Mouse (Mus musculus): Measurements from ENCODE around the gene Yaf2. TPM values are rescaled to one million over a fixed set of nuclear protein-coding genes. Genes with fewer than 3 reads are reported as not detected.
A peak's percentile ranks its signal among the peaks of the same experiment; 100 is the strongest.

Yaf2 gene
- polyA plus RNA-seq, 1 experiment from 2014 or later, result 44.7 TPM

DNA sequence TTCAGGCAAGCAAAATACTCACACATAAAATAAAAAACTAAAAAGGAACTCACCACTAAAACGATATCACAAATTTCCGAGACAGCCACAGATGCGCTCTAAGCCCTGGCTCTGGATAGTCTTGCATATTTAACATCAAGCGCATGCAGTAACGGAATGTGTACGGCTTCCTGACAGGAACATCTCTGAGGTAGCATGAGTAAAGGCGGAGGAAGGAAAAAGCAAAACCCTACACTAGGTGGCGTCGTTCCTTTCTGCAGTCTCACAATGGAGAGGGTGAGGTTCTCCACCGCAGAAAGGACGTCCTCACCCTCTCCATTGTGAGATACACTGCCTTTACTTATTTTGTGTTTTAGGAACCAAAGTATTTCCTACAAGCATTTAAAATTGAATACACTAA is 53.4 kb downstream of the Yaf2 start:
- H3K4me1 ChIP-seq (replicated peaks; ENCODE audit: control insufficient read depth, insufficient read depth), result no peaks in the 10 kb centered on the region
- no peak overlapping the region for H3K4me2 ChIP-seq (replicated peaks; ENCODE audit: low read depth)
- H3K27ac ChIP-seq (replicated peaks), result no peak overlapping the region
- DNase-seq (ENCODE audit: low spot score) (peak; percentile 27), ATAC-seq (ENCODE audit: low FRiP score, low TSS enrichment) (no peak)
- WGBS, result 72% methylated on average over 11 of the region's 11 CpGs
- peaks cover 2% of the 10 kb centered on the region; the same call in 1 of the 2 replicates for H3K36me3 ChIP-seq (ENCODE audit: control insufficient read depth, insufficient read depth, low read length)
- H3K4me3 ChIP-seq (ENCODE audit: low read depth, low read length), result no peak overlapping the region
- H3K27me3 ChIP-seq (ENCODE audit: control insufficient read depth, insufficient read depth, low read length), result no peaks in the 10 kb centered on the region
- TF ChIP-seq EP300 (optimal IDR thresholded peaks at IDR 0.05) (no peak), CTCF (IDR thresholded peaks at IDR 0.05; ENCODE audit: low read depth) (peak; percentile 70)
- H3K9me3 ChIP-seq (ENCODE audit: control insufficient read depth, low read length), result no peaks in the 10 kb centered on the region
- H3K9ac ChIP-seq (ENCODE audit: low read length), result no peak overlapping the region

- Histone ChIP-seq H3K4me3 (ENCODE audit: low read depth, low read length) (peak overlapping the region; percentile 54), H3K9ac (ENCODE audit: low read length) (peak overlapping the region; percentile 68)
- DNase-seq (ENCODE audit: low spot score), result no peak
Measured at GRCm38 (mm10) chr15:93276276-93276675, 60.5 kb downstream of the Yaf2 start.

GRCm38 (mm10) chr15:93275623-93276022 is 61.1 kb downstream of the Yaf2 start:
- H3K36me3 ChIP-seq (ENCODE audit: control insufficient read depth, insufficient read depth, low read length), result no peaks in the 10 kb centered on the region
- TF ChIP-seq EP300 (optimal IDR thresholded peaks at IDR 0.05), result no peak
- peak; percentile 30 for TF ChIP-seq CTCF (IDR thresholded peaks at IDR 0.05; ENCODE audit: low read depth)
- peak overlapping the region; percentile 68 for H3K9ac ChIP-seq (ENCODE audit: low read length)
- 0% methylated on average over 21 of the region's 21 CpGs for WGBS
- peak overlapping the region; percentile 84 for H3K27ac ChIP-seq (replicated peaks)
- no peaks in the 10 kb centered on the region for H3K9me3 ChIP-seq (ENCODE audit: control insufficient read depth, low read length)
- peak overlapping the region; percentile 87 for H3K4me2 ChIP-seq (replicated peaks; ENCODE audit: low read depth)
- peak overlapping the region; percentile 54 for H3K4me3 ChIP-seq (ENCODE audit: low read depth, low read length)
- peak; percentile 33 for ATAC-seq (ENCODE audit: low FRiP score, low TSS enrichment)
- H3K4me1 ChIP-seq (replicated peaks; ENCODE audit: control insufficient read depth, insufficient read depth), result peaks cover 4% of the 10 kb centered on the region; the same call in 1 of the 2 replicates
- no peaks in the 10 kb centered on the region for H3K27me3 ChIP-seq (ENCODE audit: control insufficient read depth, insufficient read depth, low read length)
- peak; percentile 54 for DNase-seq (ENCODE audit: low spot score)

More at GRCm38 (mm10) chr15:93276276-93276675, 60.5 kb downstream of the Yaf2 start:
- no peak for ATAC-seq (ENCODE audit: low FRiP score, low TSS enrichment)
- peaks cover 4% of the 10 kb centered on the region; the same call in 1 of the 2 replicates for H3K4me1 ChIP-seq (replicated peaks; ENCODE audit: control insufficient read depth, insufficient read depth)
- TF ChIP-seq EP300 (optimal IDR thresholded peaks at IDR 0.05) (no peak), CTCF (IDR thresholded peaks at IDR 0.05; ENCODE audit: low read depth) (no peak)
- H3K27ac ChIP-seq (replicated peaks), result no peak overlapping the region; the same call in 1 of the 2 replicates
- 4% methylated on average over 14 of the region's 14 CpGs for WGBS
- no peaks in the 10 kb centered on the region for H3K36me3 ChIP-seq (ENCODE audit: control insufficient read depth, insufficient read depth, low read length)
- no peaks in the 10 kb centered on the region for H3K9me3 ChIP-seq (ENCODE audit: control insufficient read depth, low read length)
- no peaks in the 10 kb centered on the region for H3K27me3 ChIP-seq (ENCODE audit: control insufficient read depth, insufficient read depth, low read length)
- H3K4me2 ChIP-seq (replicated peaks; ENCODE audit: low read depth), result peak overlapping the region; percentile 87

- peak; percentile 100 for DNase-seq (ENCODE audit: low spot score)
- H3K27me3 ChIP-seq (ENCODE audit: control insufficient read depth, insufficient read depth, low read length), result no peaks in the 10 kb centered on the region
- H3K27ac ChIP-seq (replicated peaks), result peak within 1 kb of the TSS; percentile 94
- peaks cover 4% of the 10 kb centered on the region; the same call in 1 of the 2 replicates for H3K4me1 ChIP-seq (replicated peaks; ENCODE audit: control insufficient read depth, insufficient read depth)
- peak; percentile 96 for ATAC-seq (ENCODE audit: low FRiP score, low TSS enrichment)
- peak within 1 kb of the TSS; percentile 90 for H3K9ac ChIP-seq (ENCODE audit: low read length)
- no peaks in the 10 kb centered on the region for H3K36me3 ChIP-seq (ENCODE audit: control insufficient read depth, insufficient read depth, low read length)
- H3K9me3 ChIP-seq (ENCODE audit: control insufficient read depth, low read length), result no peaks in the 10 kb centered on the region
- H3K4me3 ChIP-seq (ENCODE audit: low read depth, low read length), result peak within 1 kb of the TSS; percentile 84
- TF ChIP-seq EP300 (optimal IDR thresholded peaks at IDR 0.05) (no peak), CTCF (IDR thresholded peaks at IDR 0.05; ENCODE audit: low read depth) (no peak)
- WGBS, result under 1% methylated on average over 46 of the region's 93 CpGs
- H3K4me2 ChIP-seq (replicated peaks; ENCODE audit: low read depth), result peak within 1 kb of the TSS; percentile 87
Measured at GRCm38 (mm10) chr15:93274679-93275583, 61.8 kb downstream of the Yaf2 start, which contains the start of gene Gxylt1. Gene Gxylt1 (minus strand): TSS chr15:93275179.

DNA sequence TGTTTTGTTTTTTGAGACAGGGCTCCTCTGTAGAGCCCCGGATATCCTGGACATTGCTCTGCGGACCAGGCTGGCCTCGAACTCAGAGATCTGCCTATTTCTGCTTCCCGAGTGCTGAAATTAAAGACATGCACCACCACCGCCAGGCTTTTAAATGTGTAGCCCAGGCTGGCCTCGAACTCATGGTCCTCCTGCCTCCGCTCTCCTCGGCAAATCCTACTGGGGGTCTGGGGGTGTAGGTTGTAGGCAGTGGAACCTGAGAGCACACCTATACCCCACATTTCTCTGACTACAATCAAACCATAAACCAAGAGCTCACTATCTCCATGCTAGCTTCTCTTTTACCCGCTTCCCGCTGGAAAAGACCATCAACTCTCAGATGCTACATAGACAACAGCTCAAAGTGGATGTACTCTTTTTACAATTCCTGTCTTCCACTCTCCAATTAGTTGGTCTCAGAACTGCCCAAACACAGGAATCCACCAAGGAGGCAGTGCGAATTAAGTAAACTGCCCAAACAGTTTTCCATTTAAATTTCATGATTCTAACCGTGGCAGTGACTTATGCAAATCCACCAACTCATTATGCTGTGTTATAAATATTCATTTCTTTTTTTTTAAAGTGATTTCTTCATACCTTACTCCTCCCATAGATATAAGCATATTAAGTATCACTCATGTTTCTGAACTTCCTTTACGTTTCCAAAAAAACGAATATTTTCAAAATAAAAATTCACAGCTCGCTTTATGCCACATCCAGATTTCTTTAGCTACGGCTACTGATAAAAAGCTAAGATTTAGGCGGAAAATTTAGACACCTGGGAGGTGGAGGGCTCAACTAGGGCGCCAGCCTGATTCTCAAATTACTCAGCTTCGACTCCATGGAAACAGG is 62.7 kb downstream of the Yaf2 start:
- 40% methylated on average over 19 of the region's 19 CpGs for WGBS
- Histone ChIP-seq H3K27me3 (ENCODE audit: control insufficient read depth, insufficient read depth, low read length) (no peaks in the 10 kb centered on the region), H3K4me3 (ENCODE audit: low read depth, low read length) (peak overlapping the region; percentile 84), H3K9ac (ENCODE audit: low read length) (peak overlapping the region; percentile 90), H3K9me3 (ENCODE audit: control insufficient read depth, low read length) (no peaks in the 10 kb centered on the region), H3K4me1 (replicated peaks; ENCODE audit: control insufficient read depth, insufficient read depth) (peaks cover 4% of the 10 kb centered on the region; the same call in 1 of the 2 replicates), H3K27ac (replicated peaks) (peak overlapping the region; percentile 94), H3K4me2 (replicated peaks; ENCODE audit: low read depth) (peak overlapping the region; percentile 67), H3K36me3 (ENCODE audit: control insufficient read depth, insufficient read depth, low read length) (no peaks in the 10 kb centered on the region)
- TF ChIP-seq EP300 (optimal IDR thresholded peaks at IDR 0.05) (no peak), CTCF (IDR thresholded peaks at IDR 0.05; ENCODE audit: low read depth) (no peak)
- ATAC-seq (ENCODE audit: low FRiP score, low TSS enrichment) (no peak), DNase-seq (ENCODE audit: low spot score) (no peak)

All from stomach, postnatal 0 days (tissue).